8 mouse cellular contexts compared by ENCODE assay signal in genomic region chr7:127041851-127042672, GRCm38 (mm10). TPM values are rescaled to one million over a fixed set of nuclear protein-coding genes. Genes with fewer than 3 reads are reported as not detected.
A peak's percentile ranks its signal among the peaks of the same experiment; 100 is the strongest.
DNase-seq lines count a peak whose midpoint lies in the region; ATAC-seq lines count a peak whose summit lies in the region.

TSS of gene Kif22 (minus strand) at chr7:127042471.

- no peaks in the 10 kb centered on the region for H3K36me3 ChIP-seq in hindbrain, embryonic 13.5 days
- H3K36me3 ChIP-seq in macrophage (ENCODE audit: inconsistent target): no peaks in the 10 kb centered on the region

- peak within 1 kb of the TSS; percentile 96 for H3K4me2 ChIP-seq in hindbrain, embryonic 13.5 days

- no peaks in the 10 kb centered on the region for H3K9me3 ChIP-seq in hindbrain, embryonic 13.5 days

- H3K4me3 ChIP-seq in hindbrain, embryonic 13.5 days: peak within 1 kb of the TSS; percentile 71
- H3K4me3 ChIP-seq in macrophage (ENCODE audit: inconsistent target): peak within 1 kb of the TSS; percentile 72

- H3K27me3 ChIP-seq in hindbrain, embryonic 13.5 days: no peaks in the 10 kb centered on the region

- peak; percentile 76 for DNase-seq in T-cell, adult 2 months (ENCODE audit: low spot score)
- DNase-seq in cerebellum, postnatal 14 days: peak; percentile 94 to 95
- DNase-seq in frontal cortex, postnatal 14 days (ENCODE audit: low spot score in 2 of 2): peak; percentile 71 to 83
- peak; percentile 85 for DNase-seq in layer of hippocampus, postnatal 36 days
- DNase-seq in retina, postnatal 7 days (ENCODE audit: low read depth, low spot score): peak; percentile 82
- DNase-seq in urinary bladder, adult 18-20 months (ENCODE audit: low spot score in 2 of 2): peak; percentile 82 to 87

- H3K9ac ChIP-seq in hindbrain, embryonic 13.5 days: peak within 1 kb of the TSS; percentile 86

- WGBS in hindbrain, embryonic 13.5 days: under 1% methylated on average over 52 of the region's 53 CpGs
- WGBS in macrophage (ENCODE audit: missing documents): under 1% methylated on average over 53 of the region's 53 CpGs

- peaks cover 52% of the 10 kb centered on the region for H3K79me2 ChIP-seq in macrophage (ENCODE audit: inconsistent target)

- peak within 1 kb of the TSS; percentile 77 for H3K27ac ChIP-seq in hindbrain, embryonic 13.5 days
- peak within 1 kb of the TSS; percentile 51 for H3K27ac ChIP-seq in macrophage

- peaks cover 20% of the 10 kb centered on the region for H3K4me1 ChIP-seq in hindbrain, embryonic 13.5 days (replicated peaks)

- peak; percentile 59; the same call in 1 of the 2 replicates for ATAC-seq in hindbrain, embryonic 13.5 days (ENCODE audit: low FRiP score)

RNA-seq across cellular contexts. Expression of gene Kif22, which starts in this region (rescaled TPM):
- 30.2 and 32.6 TPM in 2 replicates for polyA plus RNA-seq in hindbrain, embryonic 13.5 days (2015; fragmentation: Nextera tagmentation; extraction: Ambion mirVana)
- 1 to 10 TPM; 6.9 to 7.3 TPM for total RNA-seq in layer of hippocampus, postnatal 36 days (2021)
- total RNA-seq in macrophage (2018; cell fraction: chromatin; rRNA removed): 10 to 100 TPM in 4 of 26 experiments, 1 to 10 TPM in 21, under 1 TPM in 1; 0.95 to 20.4 (median 5.0) TPM
- 1 to 10 TPM; 1.0 to 4.7 (median 1.8) TPM for total RNA-seq in macrophage (2018; cell fraction: cytosol; rRNA removed)
- total RNA-seq in macrophage (2018; cell fraction: nucleus; rRNA removed): 10 to 100 TPM in 2 of 26 experiments, 1 to 10 TPM in 20, under 1 TPM in 4; 0.54 to 13.6 (median 3.4) TPM
- polyA plus RNA-seq in macrophage (2018): 1.8 to 5.1 TPM (median 4.4 TPM) in 3 replicates

Comparison
In these comparisons a context has a peak if more than half of its experiments do, and no peak if none do; other contexts are left out.
1. Peak in every context shown above with its lines: DNase-seq, ATAC-seq, H3K4me3 ChIP-seq and H3K27ac ChIP-seq.